Mouse (Mus musculus): ENCODE measurements at regions not wholly inside any gene's neighbourhood (a gene's known extent, or its start where the extent isn't known, plus 50 kb on each side); places are given as distances from the start of the nearest gene placed in this dataset.

DNA sequence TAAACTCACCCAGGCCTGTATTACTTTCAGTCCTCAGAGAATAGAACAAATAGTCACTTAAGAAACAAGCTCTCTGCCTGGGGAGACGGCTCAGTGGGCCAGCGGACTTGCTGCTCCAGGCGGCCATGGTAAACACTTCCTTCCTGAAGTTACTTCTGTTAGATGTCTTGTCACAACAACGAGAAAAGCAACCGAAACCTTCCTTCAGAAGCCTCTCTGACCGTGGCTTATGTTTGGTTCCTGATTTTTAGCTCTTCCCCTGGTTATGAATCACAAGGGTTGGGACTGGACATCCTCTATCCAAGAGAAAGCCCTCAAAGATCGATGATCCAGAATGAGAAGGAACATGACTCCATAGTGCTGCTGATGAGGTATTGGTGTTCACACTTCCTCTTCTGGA is 73.5 kb downstream of the Dyrk2 start:
- TF ChIP-seq CTCF (IDR thresholded peaks at IDR 0.05; ENCODE audit: low read depth, low read length) (no peak), POLR2A (IDR thresholded peaks at IDR 0.05; ENCODE audit: borderline replicate concordance, low read depth, low read length) (no peak)
